Mouse (Mus musculus) midbrain, embryonic 16.5 days (tissue): ENCODE results near the gene Gaa. TPM values are rescaled to one million over a fixed set of nuclear protein-coding genes. Genes with fewer than 3 reads are reported as not detected.

Experiments
- polyA plus RNA-seq: library from polyadenylated mRNA; unstranded; fragments of >200 nt; fragmentation: Nextera tagmentation; extraction: Ambion mirVana; gene quantifications from 2 replicates; pipeline ENCODE4 v1.2.1, GENCODE M21; 2015

The Gaa gene
- polyA plus RNA-seq, 1 experiment from 2014 or later: 120 TPM

Other genes with a start within 250 kb of the Gaa start
- 13.3 and 18.0 TPM in 2 replicates for gene Cbx2, start 244.9 kb upstream of the Gaa start, polyA plus RNA-seq
- 8.5 and 8.6 TPM in 2 replicates for gene Cbx8, start 226.9 kb upstream of the Gaa start, polyA plus RNA-seq
- 23.9 and 25.6 TPM in 2 replicates for gene Cbx4, start 181.7 kb upstream of the Gaa start, polyA plus RNA-seq
- gene Tbc1d16, start 39.4 kb upstream of the Gaa start, polyA plus RNA-seq: 47.7 and 56.7 TPM in 2 replicates
- gene Ccdc40, start 39.3 kb upstream of the Gaa start, polyA plus RNA-seq: 18.0 and 20.1 TPM in 2 replicates
- gene Eif4a3, start 32.2 kb downstream of the Gaa start, polyA plus RNA-seq: 228 and 237 TPM in 2 replicates
- 0.29 and 0.38 TPM in 2 replicates for gene Card14, start 39.9 kb downstream of the Gaa start, polyA plus RNA-seq
- 4.1 and 4.7 TPM in 2 replicates for gene Sgsh, start 87.6 kb downstream of the Gaa start, polyA plus RNA-seq
- 7.5 and 7.9 TPM in 2 replicates for gene Slc26a11, start 87.7 kb downstream of the Gaa start, polyA plus RNA-seq
- gene Rnf213, start 125.2 kb downstream of the Gaa start, polyA plus RNA-seq: 0.57 and 0.90 TPM in 2 replicates
- gene Endov, start 223.5 kb downstream of the Gaa start, polyA plus RNA-seq: 17.3 and 19.8 TPM in 2 replicates